Mouse (Mus musculus) E14TG2a.4 (cell line): ENCODE measurements around the gene Rimkla.

Source experiments
- H3K27me3 ChIP-seq: 2 replicates; pipeline ENCODE4 v1.6.1; 2014; ENCODE audit warnings: low read length, control low read depth; ENCODE audit not compliant: insufficient read depth
- H3K36me3 ChIP-seq: 2 replicates; pipeline ENCODE4 v1.6.1; 2014; ENCODE audit warnings: low read length, control low read depth; ENCODE audit not compliant: insufficient read depth
- H3K4me1 ChIP-seq: replicated peaks from 2 replicates; pipeline ENCODE4 v1.6.1; 2014; ENCODE audit warnings: low read depth, low read length, control low read depth
- H3K4me3 ChIP-seq: replicated peaks from 2 replicates; pipeline ENCODE4 v1.5.1; 2014; ENCODE audit warnings: mild to moderate bottlenecking, low read length
- H3K9me3 ChIP-seq: 2 replicates; pipeline ENCODE4 v1.6.1; 2014; ENCODE audit warnings: low read length, control low read depth
- CTCF ChIP-seq: conservative IDR thresholded peaks from 2 replicates; pipeline ENCODE4 v1.5.1; 2014; ENCODE audit warnings: low read length
- NANOG ChIP-seq: IDR thresholded peaks from 2 replicates; pipeline ENCODE4 v1.6.1; 2014; ENCODE audit warnings: borderline replicate concordance, low read length, mixed read lengths
- POU5F1 ChIP-seq: IDR thresholded peaks from 2 replicates; pipeline ENCODE4 v1.6.1; 2014; ENCODE audit warnings: low read length, borderline replicate concordance

Rimkla gene

DNA sequence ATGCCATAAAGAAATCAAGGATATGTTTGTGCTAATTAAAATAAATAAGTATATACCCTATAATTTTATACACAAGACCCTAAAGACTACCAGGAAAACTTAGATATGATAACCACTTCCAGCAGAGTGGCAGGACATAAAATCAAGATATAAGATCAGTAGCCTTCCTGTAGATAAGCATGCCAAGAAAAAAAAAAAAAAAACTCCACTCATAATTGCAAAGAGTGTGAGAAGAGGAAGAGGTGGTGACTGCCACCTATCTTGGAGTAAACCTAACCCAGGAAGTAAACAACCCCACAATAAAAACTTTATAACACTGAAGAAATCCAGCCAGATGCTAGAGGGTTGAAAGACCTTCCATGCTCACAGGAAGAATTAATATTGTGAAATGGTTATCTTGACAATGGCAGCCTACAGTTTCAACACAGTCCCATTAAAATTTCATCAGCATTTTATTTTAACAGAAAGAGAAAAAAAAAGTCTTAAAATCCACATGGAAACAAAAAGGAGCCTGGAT, 34.0 kb upstream of the Rimkla start:
- Histone ChIP-seq H3K27me3 (peaks cover 25% of the 10 kb centered on the region), H3K9me3 (no peaks in the 10 kb centered on the region), H3K4me1 (no peaks in the 10 kb centered on the region), H3K4me3 (no peak overlapping the region), H3K36me3 (no peaks in the 10 kb centered on the region)
- no peak for TF ChIP-seq CTCF
- no peak for TF ChIP-seq POU5F1
- no peak for TF ChIP-seq NANOG

DNA sequence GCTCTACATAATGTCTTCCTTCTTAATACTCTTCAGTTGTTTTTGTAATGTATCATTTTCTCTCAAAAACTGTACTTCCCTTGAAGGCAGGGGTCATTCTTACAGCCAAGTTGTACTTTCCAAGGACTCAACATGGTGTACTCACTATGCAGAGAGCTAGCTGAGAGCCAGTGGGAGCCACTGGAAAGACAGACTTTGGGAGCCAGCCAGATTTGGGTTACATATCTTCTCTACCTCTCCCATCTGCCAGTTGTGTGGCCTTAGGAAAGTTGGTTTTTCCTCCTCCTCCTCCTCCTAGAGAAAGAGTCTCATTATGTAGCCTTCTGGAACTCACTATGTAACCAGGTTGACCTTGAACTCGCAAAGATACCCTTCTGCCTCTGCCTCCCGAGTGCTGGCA, 32.0 kb upstream of the Rimkla start:
- peaks cover 28% of the 10 kb centered on the region for H3K27me3 ChIP-seq
- no peaks in the 10 kb centered on the region for H3K4me1 ChIP-seq
- H3K9me3 ChIP-seq = no peaks in the 10 kb centered on the region
- no peaks in the 10 kb centered on the region for H3K36me3 ChIP-seq
- no peak overlapping the region for H3K4me3 ChIP-seq
- no peak for TF ChIP-seq POU5F1
- no peak for TF ChIP-seq CTCF
- no peak for TF ChIP-seq NANOG

DNA sequence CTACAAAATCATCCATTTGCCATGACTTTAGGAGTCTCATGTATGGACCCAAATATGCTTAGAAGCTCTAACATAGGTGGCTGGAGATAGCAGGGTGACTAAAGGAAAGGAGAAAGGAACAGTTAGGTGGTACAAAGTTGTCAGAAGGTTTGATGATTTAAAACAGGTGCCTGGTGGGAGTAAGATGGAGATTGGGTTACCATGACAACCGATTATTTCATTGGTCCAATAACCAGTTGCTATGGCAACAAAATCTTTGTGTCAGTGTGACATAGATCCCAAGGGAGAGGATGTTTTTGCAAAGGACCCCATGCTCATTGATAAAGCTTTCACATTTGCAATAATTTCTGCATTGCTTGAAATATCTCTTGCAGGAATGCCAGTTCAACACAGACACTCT, 31.6 kb upstream of the Rimkla start:
- no peaks in the 10 kb centered on the region for H3K36me3 ChIP-seq
- no peaks in the 10 kb centered on the region for H3K9me3 ChIP-seq
- TF ChIP-seq CTCF (no peak), POU5F1 (no peak), NANOG (no peak)
- H3K4me3 ChIP-seq = no peak overlapping the region
- peaks cover 28% of the 10 kb centered on the region for H3K27me3 ChIP-seq
- H3K4me1 ChIP-seq = no peaks in the 10 kb centered on the region

DNA sequence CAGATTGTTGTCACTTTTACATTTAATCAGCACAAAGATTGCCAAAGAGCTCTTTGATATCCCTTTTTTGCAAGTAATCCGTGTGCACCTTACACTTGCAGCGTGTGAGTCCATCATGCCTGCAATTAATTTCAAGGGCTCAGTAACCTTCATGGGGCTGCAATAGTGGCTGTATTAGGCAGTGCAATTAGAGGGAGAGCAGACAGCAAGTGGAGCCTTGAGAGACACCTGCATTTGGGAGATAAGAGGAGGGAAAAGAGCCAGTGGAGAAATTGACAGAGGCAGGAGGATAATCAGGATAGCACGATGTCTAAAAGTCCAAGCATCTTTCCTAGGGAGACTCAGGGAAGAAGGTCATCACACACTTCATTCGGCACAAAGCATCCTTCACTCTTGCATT, 31.1 kb upstream of the Rimkla start:
- no peak for TF ChIP-seq CTCF
- no peak for TF ChIP-seq POU5F1
- no peak for TF ChIP-seq NANOG
- Histone ChIP-seq H3K4me1 (no peaks in the 10 kb centered on the region), H3K9me3 (no peaks in the 10 kb centered on the region), H3K4me3 (no peak overlapping the region), H3K27me3 (peaks cover 28% of the 10 kb centered on the region), H3K36me3 (no peaks in the 10 kb centered on the region)

DNA sequence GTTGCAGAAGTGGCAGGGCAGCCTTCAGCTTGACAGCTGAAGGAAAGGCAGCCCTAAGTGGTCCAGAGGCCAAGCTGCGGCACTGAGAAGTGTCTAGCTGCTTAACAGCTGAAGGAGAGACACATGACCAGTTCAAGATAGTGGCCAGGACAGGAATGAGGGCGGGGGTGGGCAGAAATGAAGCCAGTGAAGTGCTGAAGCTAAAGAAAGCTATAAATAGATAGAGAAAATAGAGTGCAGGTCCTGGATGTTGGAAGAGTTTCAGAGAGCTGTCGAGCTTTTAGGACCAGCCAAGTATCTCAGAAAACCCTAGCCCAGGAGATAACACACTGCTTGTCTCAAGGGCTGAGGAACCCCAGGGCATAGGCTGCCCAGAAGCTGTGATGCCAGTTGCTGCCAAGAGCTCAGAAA, 20.3 kb upstream of the Rimkla start:
- Histone ChIP-seq H3K27me3 (peaks cover 29% of the 10 kb centered on the region), H3K36me3 (no peaks in the 10 kb centered on the region), H3K4me1 (peaks cover 12% of the 10 kb centered on the region), H3K4me3 (no peak overlapping the region), H3K9me3 (no peaks in the 10 kb centered on the region)
- TF ChIP-seq NANOG (no peak), CTCF (no peak), POU5F1 (no peak)

DNA sequence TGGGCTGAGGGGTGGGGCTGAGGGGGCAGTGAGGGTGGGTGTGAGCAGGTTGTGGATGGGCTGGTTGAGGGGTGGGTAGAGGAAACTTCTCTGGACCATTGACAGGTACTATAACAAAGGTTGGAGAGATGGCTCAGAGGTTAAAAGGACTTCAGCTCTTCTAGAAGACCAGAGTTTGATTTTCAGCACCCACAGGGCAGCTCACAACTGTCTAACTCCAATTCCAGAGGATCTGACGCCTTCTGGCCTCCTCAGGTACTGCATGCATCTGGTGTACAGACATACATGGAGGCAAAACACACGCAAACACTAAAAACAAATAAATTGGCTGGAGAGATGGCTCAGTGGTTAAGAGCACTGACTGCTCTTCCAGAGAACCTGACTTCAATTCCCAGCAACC, 19.2 kb upstream of the Rimkla start:
- Histone ChIP-seq H3K4me3 (no peak overlapping the region), H3K36me3 (no peaks in the 10 kb centered on the region), H3K27me3 (peaks cover 27% of the 10 kb centered on the region), H3K4me1 (peaks cover 12% of the 10 kb centered on the region), H3K9me3 (no peaks in the 10 kb centered on the region)
- peak; percentile 36; the same call in 1 of the 2 replicates for TF ChIP-seq CTCF
- no peak for TF ChIP-seq NANOG

DNA sequence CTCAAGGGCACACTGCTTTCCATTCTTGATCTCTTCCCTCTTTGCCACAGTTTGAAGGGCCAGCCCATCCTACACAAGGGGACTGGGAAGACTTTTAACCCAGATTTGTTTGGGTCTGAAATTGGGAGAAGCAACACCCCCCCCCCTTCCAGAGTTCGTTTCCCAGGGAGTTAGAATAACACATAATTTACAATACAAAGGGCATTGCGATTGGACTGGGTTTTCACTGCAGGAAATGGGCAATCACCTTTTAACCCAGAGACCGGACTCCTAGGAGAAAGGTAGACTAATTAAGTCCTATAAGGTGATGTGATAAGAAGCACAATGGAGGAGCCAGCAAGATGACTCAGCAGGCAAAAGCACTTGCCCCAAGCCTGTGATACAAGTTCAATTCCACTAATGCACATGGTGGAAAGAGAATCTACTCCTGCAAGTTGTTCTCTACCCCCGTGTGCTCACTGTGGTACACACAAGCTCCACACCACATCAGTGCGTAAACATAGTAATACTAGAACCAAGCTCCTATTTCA, 6.0 kb upstream of the Rimkla start:
- Histone ChIP-seq H3K36me3 (no peaks in the 10 kb centered on the region), H3K4me1 (peaks cover 33% of the 10 kb centered on the region), H3K27me3 (peaks cover 87% of the 10 kb centered on the region), H3K9me3 (no peaks in the 10 kb centered on the region), H3K4me3 (0 out of 2 replicates have a peak overlapping the region, but pooled peaks have one; percentile 8)
- TF ChIP-seq NANOG (peak; percentile 98), CTCF (no peak)

DNA sequence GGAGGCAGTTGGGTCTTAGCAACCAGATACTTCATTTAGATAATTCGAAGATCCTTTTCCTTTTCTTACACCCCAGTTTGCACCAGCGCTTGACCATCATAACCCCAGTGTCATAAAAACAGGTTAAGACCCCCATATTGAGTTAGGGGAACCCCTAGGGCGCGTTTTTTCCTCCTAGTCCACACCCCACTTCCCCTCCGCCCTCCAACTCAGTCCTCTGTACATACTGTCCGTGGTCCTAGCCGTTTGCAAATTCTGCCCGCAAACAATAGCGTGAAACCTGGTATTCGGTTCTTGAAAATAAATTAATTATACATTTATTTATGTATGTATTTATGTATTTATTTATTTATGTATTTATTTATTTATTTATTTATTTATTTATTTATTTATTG, 502 bp upstream of the Rimkla start:
- H3K4me1 ChIP-seq = peaks cover 25% of the 10 kb centered on the region
- H3K4me3 ChIP-seq = peak overlapping the region; percentile 78
- TF ChIP-seq NANOG (no peak), CTCF (no peak), POU5F1 (no peak)
- H3K36me3 ChIP-seq = no peaks in the 10 kb centered on the region
- no peaks in the 10 kb centered on the region for H3K9me3 ChIP-seq
- H3K27me3 ChIP-seq = peaks cover 65% of the 10 kb centered on the region

DNA sequence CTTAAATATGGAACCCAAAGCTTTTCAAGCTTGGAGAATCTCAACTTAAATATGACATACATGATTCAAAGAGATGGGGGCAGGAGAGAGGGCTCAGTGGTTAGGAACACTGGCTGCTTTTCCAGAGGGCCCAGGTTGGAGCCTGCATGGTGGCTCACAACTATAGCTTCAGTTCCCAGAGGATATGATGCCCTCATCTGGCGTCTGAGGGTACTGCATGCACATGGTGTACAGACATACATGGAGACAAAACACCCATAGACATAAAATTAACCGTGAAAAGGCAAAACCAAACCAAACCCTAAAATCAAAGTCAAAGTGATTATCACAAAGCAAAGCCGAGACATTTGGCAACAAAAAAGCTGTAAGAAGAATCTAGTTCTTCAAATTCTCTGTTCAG, 1.6 kb downstream of the Rimkla start:
- Histone ChIP-seq H3K27me3 (peaks cover 57% of the 10 kb centered on the region), H3K36me3 (no peaks in the 10 kb centered on the region), H3K4me3 (no peak overlapping the region), H3K9me3 (no peaks in the 10 kb centered on the region), H3K4me1 (peaks cover 16% of the 10 kb centered on the region)
- TF ChIP-seq POU5F1 = no peak
- TF ChIP-seq CTCF = peak; percentile 82
